Mouse (Mus musculus): ENCODE data around the gene Sema6c.

GRCm38 (mm10) chr3:95139586-95140288, 20.5 kb upstream of the Sema6c start:
- TF ChIP-seq CTCF (IDR thresholded peaks at IDR 0.05; ENCODE audit: low read depth, low read length) (no peak), POLR2A (IDR thresholded peaks at IDR 0.05; ENCODE audit: insufficient read depth, low read length) (no peak), EP300 (IDR thresholded peaks at IDR 0.05; ENCODE audit: insufficient read depth, low read depth, low read length) (no peak; the same call in 1 of the 2 replicates)

Data from ES-Bruce4 (cell line).